Mouse (Mus musculus) embryonic facial prominence, embryonic 13.5 days (tissue): Measurements from ENCODE around the gene S1pr4. TPM values are rescaled to one million over a fixed set of nuclear protein-coding genes. Genes with fewer than 3 reads are reported as not detected.

Source experiments
- ATAC-seq: fragments of 200-750 bp; cut with Nextera tagmentation; 2 replicates; pipeline ENCODE4 v1.8.0; 2017; ENCODE audit warnings: low read depth; ENCODE audit not compliant: insufficient number of reproducible peaks, insufficient read depth, low FRiP score, low TSS enrichment
- H3K27ac ChIP-seq: fragments of 300-500 bp; sonication (generic); 2 replicates; pipeline ENCODE4 v1.5.1; 2015; ENCODE audit warnings: moderate library complexity, mild to moderate bottlenecking, inconsistent platforms
- H3K27me3 ChIP-seq: fragments of 300-500 bp; sonication (generic); 2 replicates; pipeline ENCODE4 v1.6.1; 2015; ENCODE audit warnings: mild to moderate bottlenecking, inconsistent platforms
- H3K36me3 ChIP-seq: fragments of 300-500 bp; sonication (generic); 2 replicates; pipeline ENCODE4 v1.6.1; 2015; ENCODE audit warnings: mild to moderate bottlenecking, inconsistent platforms
- H3K4me1 ChIP-seq: fragments of 300-500 bp; sonication (generic); 2 replicates; pipeline ENCODE4 v1.6.1; 2015; ENCODE audit warnings: inconsistent platforms
- H3K4me2 ChIP-seq: fragments of 300-500 bp; sonication (generic); 2 replicates; pipeline ENCODE4 v1.6.1; 2015; ENCODE audit warnings: moderate library complexity, mild to moderate bottlenecking, inconsistent platforms
- H3K4me3 ChIP-seq: fragments of 300-500 bp; sonication (generic); 2 replicates; pipeline ENCODE4 v1.5.1; 2015; ENCODE audit warnings: mild to moderate bottlenecking, inconsistent platforms
- H3K9ac ChIP-seq: fragments of 300-500 bp; sonication (generic); 2 replicates; pipeline ENCODE4 v1.6.1; 2015; ENCODE audit warnings: mild to moderate bottlenecking, inconsistent platforms
- H3K9me3 ChIP-seq: fragments of 300-500 bp; sonication (generic); 2 replicates; pipeline ENCODE4 v1.6.1; 2016; ENCODE audit warnings: inconsistent platforms
- WGBS: fragments of 180-500 bp; shearing (Covaris S2); methylation state at CpG from one replicate; pipeline ENCODE4 v1.1.7; 2015; ENCODE audit warnings: mixed read lengths; 5-methylcytosine and 5-hydroxymethylcytosine counted together
- microRNA-seq: library from miRNA; unstranded; fragments of <30 nt; microRNA quantifications from one replicate; pipeline ENCODE4, GENCODE M21; 2016
- polyA plus RNA-seq: library from polyadenylated mRNA; unstranded; fragments of >200 nt; fragmentation: Nextera tagmentation; extraction: Ambion mirVana; gene quantifications from 2 replicates; pipeline ENCODE4 v1.2.1, GENCODE M21; 2015

S1pr4 gene
- polyA plus RNA-seq, 1 experiment from 2014 or later, result 0.31 TPM

DNA sequence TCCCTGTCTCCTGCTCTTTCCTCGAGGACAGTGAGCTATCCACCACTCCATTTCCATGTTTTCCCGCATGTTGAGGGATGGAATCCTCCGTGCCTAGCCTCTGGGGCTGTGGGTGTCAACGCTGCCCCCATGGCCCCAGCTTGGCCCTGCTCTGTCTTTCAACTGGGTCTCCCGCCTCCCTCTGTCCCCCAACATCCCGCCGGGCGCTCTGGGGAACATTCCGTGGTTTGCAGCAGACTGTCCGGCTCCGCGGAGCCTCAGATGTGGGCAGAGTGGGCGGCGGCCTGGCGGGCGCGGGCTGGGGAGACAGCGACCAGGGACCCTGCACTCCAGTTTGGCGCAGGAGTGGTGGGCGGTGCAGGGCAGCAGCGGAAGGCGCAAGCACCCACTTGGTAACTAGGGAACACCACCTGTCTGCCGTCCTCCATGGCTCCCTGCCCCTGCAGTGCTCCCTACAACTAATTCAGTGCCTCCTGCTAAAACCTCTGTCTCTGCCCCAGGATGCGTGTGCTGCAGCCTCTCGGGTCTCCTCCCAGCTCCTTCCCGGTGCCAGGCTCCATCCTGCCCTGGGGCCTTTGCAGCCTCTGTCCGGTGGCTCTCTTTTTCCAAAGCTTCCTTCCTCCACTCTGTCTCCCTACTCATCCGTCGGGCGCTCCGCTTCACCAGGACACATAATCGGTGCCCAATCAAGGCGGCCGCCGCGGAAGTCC is 47.5 kb downstream of the S1pr4 start:
- Histone ChIP-seq H3K9me3 (no peaks in the 10 kb centered on the region), H3K4me1 (peaks cover 11% of the 10 kb centered on the region), H3K27ac (no peak overlapping the region), H3K36me3 (no peaks in the 10 kb centered on the region), H3K9ac (peak overlapping the region; percentile 51), H3K27me3 (peaks cover 72% of the 10 kb centered on the region), H3K4me2 (peak overlapping the region; percentile 34), H3K4me3 (peak overlapping the region; percentile 13)
- ATAC-seq, result no peak
- 7% methylated on average over 36 of the region's 36 CpGs for whole genome bisulfite sequencing

DNA sequence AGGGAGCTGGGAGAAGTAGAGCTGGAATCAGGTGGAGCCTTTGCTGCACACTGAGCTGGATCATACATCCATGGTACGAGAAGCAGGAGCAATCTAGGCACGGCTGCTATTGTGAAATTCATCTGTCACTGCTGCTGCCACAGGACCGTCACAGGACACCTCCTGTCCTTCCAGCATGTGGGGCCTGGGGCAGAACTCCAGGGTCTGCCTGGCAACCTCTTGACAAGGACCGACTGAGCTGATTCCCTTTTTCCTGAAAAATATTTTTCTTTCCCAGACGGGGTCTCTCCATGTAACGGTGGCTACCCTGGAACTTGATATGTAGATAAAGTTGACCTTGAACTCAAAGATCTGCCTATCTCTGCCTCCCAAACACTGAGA is 48.6 kb downstream of the S1pr4 start:
- WGBS, result 61% methylated on average over 6 of the region's 6 CpGs
- Histone ChIP-seq H3K4me2 (no peak overlapping the region), H3K27me3 (peaks cover 61% of the 10 kb centered on the region)

DNA sequence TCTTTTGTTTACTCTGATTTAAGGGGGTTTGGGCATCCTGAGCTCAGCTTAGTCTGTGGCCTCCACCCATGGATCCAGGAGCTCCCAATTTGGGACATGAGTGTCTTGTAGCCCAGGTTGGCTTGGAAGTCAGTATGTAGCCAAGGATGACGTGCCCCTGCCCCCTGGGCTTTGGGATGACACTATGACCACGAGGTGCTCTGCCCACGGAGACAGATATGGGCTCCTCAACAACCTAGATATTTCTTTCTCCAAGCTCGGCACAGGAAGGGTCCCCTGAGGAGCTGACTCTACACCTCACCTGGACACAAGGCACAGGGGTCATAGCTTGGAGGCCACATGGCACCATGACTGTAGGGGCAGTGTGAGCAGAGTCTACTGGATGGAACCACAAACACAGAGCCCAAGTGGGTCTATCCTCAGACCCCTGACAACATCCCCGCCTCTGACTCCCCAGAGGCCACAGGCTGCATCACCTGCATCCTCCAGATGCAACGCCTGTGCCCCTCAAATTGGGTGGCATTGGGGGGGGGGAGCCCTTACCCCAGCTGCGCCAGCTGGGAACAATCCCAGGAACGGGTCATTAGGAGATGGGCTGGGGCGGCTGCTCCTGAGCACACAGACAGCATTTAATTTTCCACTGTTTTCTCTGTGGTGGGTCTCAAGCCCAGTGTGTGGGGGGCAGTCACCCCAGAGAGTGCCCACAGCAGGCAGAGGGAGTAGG is 49.1 kb downstream of the S1pr4 start:
- no peak overlapping the region for H3K27ac ChIP-seq
- no peak overlapping the region for H3K9ac ChIP-seq
- no peaks in the 10 kb centered on the region for H3K36me3 ChIP-seq
- ATAC-seq, result no peak
- 52% methylated on average over 9 of the region's 9 CpGs for WGBS
- no peak overlapping the region for H3K4me2 ChIP-seq
- peaks cover 11% of the 10 kb centered on the region for H3K4me1 ChIP-seq
- H3K9me3 ChIP-seq, result no peaks in the 10 kb centered on the region
- peaks cover 56% of the 10 kb centered on the region for H3K27me3 ChIP-seq
- no peak overlapping the region for H3K4me3 ChIP-seq

More for the DNA sequence above, 48.6 kb downstream of the S1pr4 start:
- no peak overlapping the region for H3K4me3 ChIP-seq
- H3K4me1 ChIP-seq, result peaks cover 11% of the 10 kb centered on the region
- no peak for ATAC-seq
- no peaks in the 10 kb centered on the region for H3K36me3 ChIP-seq
- H3K9me3 ChIP-seq, result no peaks in the 10 kb centered on the region
- no peak overlapping the region for H3K9ac ChIP-seq
- no peak overlapping the region for H3K27ac ChIP-seq

DNA sequence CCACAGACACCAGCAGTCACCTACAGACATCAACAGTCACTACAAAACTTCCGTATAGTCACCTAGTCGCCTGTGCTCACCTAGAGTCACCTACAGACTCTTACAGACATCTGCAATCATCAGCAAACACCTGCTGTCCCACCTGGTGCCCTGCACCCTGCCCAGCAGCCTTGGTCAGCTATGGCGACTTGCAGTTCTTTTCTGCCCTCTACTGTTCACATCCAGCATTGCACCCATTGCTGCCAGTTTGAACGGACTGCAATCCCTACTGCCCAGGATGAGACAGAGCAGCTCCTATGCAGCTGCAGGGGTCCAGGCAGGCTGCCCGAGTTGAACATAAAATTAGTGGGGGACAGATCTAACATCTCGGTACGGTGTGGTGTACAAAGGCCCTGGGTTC is 49.8 kb downstream of the S1pr4 start:
- WGBS, result 1% methylated on average over 7 of the region's 7 CpGs
- H3K36me3 ChIP-seq, result no peaks in the 10 kb centered on the region
- no peak overlapping the region for H3K27ac ChIP-seq
- no peaks in the 10 kb centered on the region for H3K9me3 ChIP-seq
- H3K27me3 ChIP-seq, result peaks cover 49% of the 10 kb centered on the region
- H3K9ac ChIP-seq, result no peak overlapping the region
- no peak for ATAC-seq
- H3K4me1 ChIP-seq, result peaks cover 11% of the 10 kb centered on the region
- H3K4me2 ChIP-seq, result no peak overlapping the region
- H3K4me3 ChIP-seq, result no peak overlapping the region

Small RNA genes lying within 50 kb of the gene (microRNA-seq; reads per million reads assigned to microRNA genes)
- gene Gm25595, result not detected

Other genes starting within 250 kb of the S1pr4 start
- gene Matk, start 247.2 kb downstream of the S1pr4 start, polyA plus RNA-seq, result 7.0 and 7.4 TPM in 2 replicates
- gene Mrpl54, start 233.2 kb downstream of the S1pr4 start, polyA plus RNA-seq, result 197 and 202 TPM in 2 replicates
- 61.9 and 67.9 TPM in 2 replicates for gene Apba3, start 233.2 kb downstream of the S1pr4 start, polyA plus RNA-seq
- 5.0 and 7.2 TPM in 2 replicates for gene Tjp3, start 208.6 kb downstream of the S1pr4 start, polyA plus RNA-seq
- 56.0 and 57.6 TPM in 2 replicates for gene Pip5k1c, start 207.2 kb downstream of the S1pr4 start, polyA plus RNA-seq
- 43.2 and 46.9 TPM in 2 replicates for gene Cactin, start 179.0 kb downstream of the S1pr4 start, polyA plus RNA-seq
- gene Tbxa2r, start 171.4 kb downstream of the S1pr4 start, polyA plus RNA-seq, result 7.1 and 7.3 TPM in 2 replicates
- gene Gipc3, start 156.9 kb downstream of the S1pr4 start, polyA plus RNA-seq, result 0.13 TPM in 1 of 2 replicates, not detected in the other
- gene Hmg20b, start 149.7 kb downstream of the S1pr4 start, polyA plus RNA-seq, result 109 and 113 TPM in 2 replicates
- gene Mfsd12, start 142.6 kb downstream of the S1pr4 start, polyA plus RNA-seq, result 10.7 and 11.0 TPM in 2 replicates
- 1.0 and 1.2 TPM in 2 replicates for gene 4930404N11Rik, start 134.3 kb downstream of the S1pr4 start, polyA plus RNA-seq
- 102 and 119 TPM in 2 replicates for gene Fzr1, start 121.6 kb downstream of the S1pr4 start, polyA plus RNA-seq
- 67.8 and 71.8 TPM in 2 replicates for gene Dohh, start 115.7 kb downstream of the S1pr4 start, polyA plus RNA-seq
- gene Gm48551, start 115.7 kb downstream of the S1pr4 start, polyA plus RNA-seq, result 4.1 and 5.0 TPM in 2 replicates
- gene Gm48552, start 111.1 kb downstream of the S1pr4 start, polyA plus RNA-seq, result 1.2 and 1.5 TPM in 2 replicates
- 3.1 and 7.1 TPM in 2 replicates for gene Smim24, start 107.1 kb downstream of the S1pr4 start, polyA plus RNA-seq
- 87.0 and 96.1 TPM in 2 replicates for gene Nfic, start 44.5 kb downstream of the S1pr4 start, polyA plus RNA-seq
- 2.1 and 2.5 TPM in 2 replicates for gene Celf5, start 17.4 kb downstream of the S1pr4 start, polyA plus RNA-seq
- gene Ncln, start 3.7 kb downstream of the S1pr4 start, polyA plus RNA-seq, result 82.3 and 87.9 TPM in 2 replicates
- 2.0 and 2.1 TPM in 2 replicates for gene Gna15, start 24.1 kb upstream of the S1pr4 start, polyA plus RNA-seq
- gene Gna11, start 45.1 kb upstream of the S1pr4 start, polyA plus RNA-seq, result 84.2 and 90.1 TPM in 2 replicates
- gene Aes, start 59.4 kb upstream of the S1pr4 start, polyA plus RNA-seq, result 464 and 465 TPM in 2 replicates
- 63.4 and 71.4 TPM in 2 replicates for gene Tle2, start 74.4 kb upstream of the S1pr4 start, polyA plus RNA-seq
- gene Tle6, start 100.9 kb upstream of the S1pr4 start, polyA plus RNA-seq, result 12.8 and 17.2 TPM in 2 replicates
- gene BC025920, start 106.1 kb upstream of the S1pr4 start, polyA plus RNA-seq, result 1.3 and 2.0 TPM in 2 replicates
- 52.7 and 54.9 TPM in 2 replicates for gene Sirt6, start 127.7 kb upstream of the S1pr4 start, polyA plus RNA-seq
- 13.6 and 14.5 TPM in 2 replicates for gene Ankrd24, start 128.4 kb upstream of the S1pr4 start, polyA plus RNA-seq
- gene Gm10778, start 148.9 kb upstream of the S1pr4 start, polyA plus RNA-seq, result 5.7 and 7.3 TPM in 2 replicates
- 15.2 and 19.8 TPM in 2 replicates for gene Zfp433, start 204.7 kb upstream of the S1pr4 start, polyA plus RNA-seq